Mouse (Mus musculus) heart, postnatal 0 days (tissue): Measurements from ENCODE around the gene Gm49601.

ENCODE experiments used
- CTCF ChIP-seq: IDR thresholded peaks from 2 replicates; pipeline ENCODE4 v1.5.1; 2016; ENCODE audit warnings: antibody characterized with exemption, control low read depth, low read depth
- EP300 ChIP-seq: IDR thresholded peaks from 2 replicates; pipeline ENCODE4 v1.6.1; 2016; ENCODE audit warnings: antibody characterized with exemption, low read depth

GRCm38 (mm10) chr16:18636401-18636800 lies 10.2 kb upstream of the Gm49601 start:
- TF ChIP-seq EP300 (no peak), CTCF (no peak)
